ENCODE assay signal across 9 mouse cellular contexts in genomic region chr6:97848191-97848857, GRCm38 (mm10). TPM values are rescaled to one million over a fixed set of nuclear protein-coding genes. Genes with fewer than 3 reads are reported as not detected.
A peak's percentile ranks its signal among the peaks of the same experiment; 100 is the strongest.
DNase-seq lines count a peak whose midpoint lies in the region; ATAC-seq and TF ChIP-seq lines count a peak whose summit lies in the region.
"Had no signal": no experiment of that assay in that cellular context is flagged by ENCODE, and none has a peak within 500 bp of the region (broad histone marks: within the 10 kb centered on the region; RNA-seq: fewer than 3 reads in every experiment).

No protein-coding gene starts in this region.

- H3K27me3 ChIP-seq in forebrain, postnatal 0 days (ENCODE audit: insufficient read depth, low read length): no peaks in the 10 kb centered on the region
- no peaks in the 10 kb centered on the region for H3K27me3 ChIP-seq in forebrain, embryonic 15.5 days
- H3K27me3 ChIP-seq in forebrain, embryonic 12.5 days: no peaks in the 10 kb centered on the region
- H3K27me3 ChIP-seq: embryonic facial prominence, embryonic 15.5 days had no signal

- ATAC-seq in forebrain, postnatal 0 days: peak; percentile 32; the same call in 1 of the 2 replicates
- ATAC-seq in forebrain, embryonic 15.5 days (replicated peaks): no peak
- no peak for ATAC-seq in forebrain, embryonic 12.5 days (ENCODE audit: low FRiP score)

- H3K4me2 ChIP-seq in forebrain, postnatal 0 days (ENCODE audit: low read depth): no peak overlapping the region
- no peak overlapping the region for H3K4me2 ChIP-seq in forebrain, embryonic 15.5 days (replicated peaks)
- H3K4me2 ChIP-seq in forebrain, embryonic 12.5 days: no peak overlapping the region
- H3K4me2 ChIP-seq: embryonic facial prominence, embryonic 15.5 days had no signal

- 55% methylated on average over 9 of the region's 9 CpGs for WGBS in forebrain, postnatal 0 days
- 61% methylated on average over 9 of the region's 9 CpGs for WGBS in forebrain, embryonic 15.5 days
- 69% methylated on average over 9 of the region's 9 CpGs for WGBS in forebrain, embryonic 12.5 days

- H3K36me3 ChIP-seq in forebrain, postnatal 0 days (ENCODE audit: insufficient read depth): no peaks in the 10 kb centered on the region
- no peaks in the 10 kb centered on the region for H3K36me3 ChIP-seq in forebrain, embryonic 15.5 days
- no peaks in the 10 kb centered on the region for H3K36me3 ChIP-seq in forebrain, embryonic 12.5 days (replicated peaks)
- H3K36me3 ChIP-seq: embryonic facial prominence, embryonic 15.5 days had no signal

- TF ChIP-seq CTCF in forebrain, postnatal 0 days (IDR thresholded peaks at IDR 0.05; ENCODE audit: low read depth): no peak

- no peak for DNase-seq in forebrain, postnatal 0 days
- DNase-seq in 3134 (ENCODE audit: extremely low read depth, insufficient read length, low spot score): peak; percentile 71
- peak; percentile 19 for DNase-seq in embryo, embryonic 11 days
- DNase-seq in layer of hippocampus, adult 9-11 months: peak; percentile 40
- no peak for DNase-seq in thymus, postnatal 10 days (ENCODE audit: low spot score in 2 of 2)
- DNase-seq in thymus, postnatal 0 days (ENCODE audit: low spot score): no peak

- no peak overlapping the region for H3K4me3 ChIP-seq in forebrain, postnatal 0 days (ENCODE audit: low read depth, low read length)
- H3K4me3 ChIP-seq in forebrain, embryonic 15.5 days: no peak overlapping the region
- H3K4me3 ChIP-seq in forebrain, embryonic 12.5 days (replicated peaks): no peak overlapping the region
- H3K4me3 ChIP-seq: embryonic facial prominence, embryonic 15.5 days had no signal

- H3K9me3 ChIP-seq in forebrain, postnatal 0 days (ENCODE audit: low read length): no peaks in the 10 kb centered on the region
- no peaks in the 10 kb centered on the region for H3K9me3 ChIP-seq in forebrain, embryonic 15.5 days
- no peaks in the 10 kb centered on the region for H3K9me3 ChIP-seq in forebrain, embryonic 12.5 days
- H3K9me3 ChIP-seq: embryonic facial prominence, embryonic 15.5 days had no signal

- no peaks in the 10 kb centered on the region for H3K4me1 ChIP-seq in forebrain, postnatal 0 days (ENCODE audit: insufficient read depth)
- H3K4me1 ChIP-seq in forebrain, embryonic 15.5 days: peaks cover 4% of the 10 kb centered on the region; the same call in 1 of the 2 replicates
- H3K4me1 ChIP-seq in forebrain, embryonic 12.5 days: peaks cover 8% of the 10 kb centered on the region; the same call in 1 of the 2 replicates
- H3K4me1 ChIP-seq: embryonic facial prominence, embryonic 15.5 days had no signal

- H3K27ac ChIP-seq in forebrain, postnatal 0 days (ENCODE audit: low read depth, low read length): no peak overlapping the region
- H3K27ac ChIP-seq in forebrain, embryonic 15.5 days (replicated peaks): no peak overlapping the region
- no peak overlapping the region for H3K27ac ChIP-seq in forebrain, embryonic 12.5 days
- H3K27ac ChIP-seq: embryonic facial prominence, embryonic 15.5 days had no signal

- no peak overlapping the region for H3K9ac ChIP-seq in forebrain, postnatal 0 days
- no peak overlapping the region for H3K9ac ChIP-seq in forebrain, embryonic 15.5 days (replicated peaks)
- no peak overlapping the region for H3K9ac ChIP-seq in forebrain, embryonic 12.5 days
- H3K9ac ChIP-seq: embryonic facial prominence, embryonic 15.5 days had no signal

RNA-seq across cellular contexts. Expression of gene Mitf, which starts 41.5 kb away (rescaled TPM):
- total RNA-seq in forebrain, postnatal 0 days (2014; rRNA removed): 3.1 and 5.2 TPM in 2 replicates
- 1.4 and 1.8 TPM in 2 replicates for polyA plus RNA-seq in forebrain, postnatal 0 days (2015; fragmentation: Nextera tagmentation; extraction: Ambion mirVana)
- 0.96 and 1.9 TPM in 2 replicates for polyA plus RNA-seq in forebrain, embryonic 15.5 days (2015; fragmentation: Nextera tagmentation; extraction: Ambion mirVana)
- polyA plus RNA-seq in thymus, postnatal 0 days (2015; fragmentation: Nextera tagmentation; extraction: Ambion mirVana): 1.0 and 1.2 TPM in 2 replicates
- 0.76 and 1.0 TPM in 2 replicates for polyA plus RNA-seq in forebrain, embryonic 12.5 days (2016; fragmentation: Nextera tagmentation; extraction: Ambion mirVana)

Comparison
In these comparisons a context has a peak if more than half of its experiments do, and no peak if none do; other contexts are left out.
1. DNase-seq: peak in 3134 (single experiment), embryo, embryonic 11 days (single experiment) and layer of hippocampus, adult 9-11 months (single experiment); none in forebrain, postnatal 0 days (single experiment), thymus, postnatal 10 days (0 of 2) and thymus, postnatal 0 days (single experiment).